Mouse (Mus musculus) thymus, adult 2 months (tissue): Measurements from ENCODE around the gene Rab23. TPM values are rescaled to one million over a fixed set of nuclear protein-coding genes. Genes with fewer than 3 reads are reported as not detected.

Experiments
- DNase-seq: peaks from one replicate; pipeline ENCODE4 v3.0.0; 2021
- H3K27ac ChIP-seq: fragments of 200-500 bp; 2 replicates; pipeline ENCODE4 v1.5.1; 2012; ENCODE audit warnings: low read length, control low read depth; ENCODE audit not compliant: control insufficient read depth, insufficient read depth
- H3K27me3 ChIP-seq: fragments of 200-500 bp; 2 replicates; pipeline ENCODE4 v1.6.1; 2012; ENCODE audit warnings: mild to moderate bottlenecking, low read length, moderate library complexity, mixed read lengths; ENCODE audit not compliant: control insufficient read depth, insufficient read depth
- H3K36me3 ChIP-seq: fragments of 200-500 bp; 2 replicates; pipeline ENCODE4 v1.6.1; 2012; ENCODE audit warnings: mild to moderate bottlenecking, low read length, moderate library complexity; ENCODE audit not compliant: control insufficient read depth, insufficient read depth
- H3K4me1 ChIP-seq: fragments of 200-500 bp; replicated peaks from 2 replicates; pipeline ENCODE4 v1.6.1; 2012; ENCODE audit warnings: low read length; ENCODE audit not compliant: control insufficient read depth, insufficient read depth
- H3K4me3 ChIP-seq: fragments of 200-500 bp; 2 replicates; pipeline ENCODE4 v1.5.1; 2012; ENCODE audit warnings: mild to moderate bottlenecking, low read length, control low read depth, moderate library complexity; ENCODE audit not compliant: control insufficient read depth, insufficient read depth
- CTCF ChIP-seq: fragments of 200-500 bp; IDR thresholded peaks from 2 replicates; pipeline ENCODE4 v1.5.1; 2012; ENCODE audit warnings: mild to moderate bottlenecking, control low read depth, low read length, moderate library complexity, borderline replicate concordance; ENCODE audit not compliant: control insufficient read depth, poor library complexity, insufficient read depth; ENCODE audit errors: extremely low read depth
- POLR2A ChIP-seq: fragments of 200-500 bp; IDR thresholded peaks from 2 replicates; pipeline ENCODE4 v1.6.1; 2012; ENCODE audit warnings: mild to moderate bottlenecking, low read length, control low read depth, moderate library complexity; ENCODE audit not compliant: control insufficient read depth, poor library complexity, insufficient read depth; ENCODE audit errors: extremely low read depth
- WGBS: fragments of 180-500 bp; shearing (Covaris S2); methylation state at CpG from one replicate; pipeline ENCODE4 v1.1.7; 2018; 5-methylcytosine and 5-hydroxymethylcytosine counted together
- polyA plus RNA-seq: library from polyadenylated mRNA; depleted of rRNA; stranded (reverse); fragments of >200 nt; gene quantifications from 2 replicates; pipeline ENCODE4 v1.2.3, GENCODE M21; 2012

Gene Rab23
- polyA plus RNA-seq, 1 experiment, result 3.4 TPM

GRCm38 (mm10) chr1:33701244-33701643 is 18.4 kb upstream of the Rab23 start:
- no peaks in the 10 kb centered on the region for H3K27me3 ChIP-seq
- no peaks in the 10 kb centered on the region for H3K36me3 ChIP-seq
- no peak overlapping the region for H3K4me3 ChIP-seq
- no peak overlapping the region for H3K27ac ChIP-seq
- DNase-seq, result no peak
- 96% methylated on average over 3 of the region's 3 CpGs for WGBS
- no peak for TF ChIP-seq POLR2A
- H3K4me1 ChIP-seq, result no peaks in the 10 kb centered on the region

DNA sequence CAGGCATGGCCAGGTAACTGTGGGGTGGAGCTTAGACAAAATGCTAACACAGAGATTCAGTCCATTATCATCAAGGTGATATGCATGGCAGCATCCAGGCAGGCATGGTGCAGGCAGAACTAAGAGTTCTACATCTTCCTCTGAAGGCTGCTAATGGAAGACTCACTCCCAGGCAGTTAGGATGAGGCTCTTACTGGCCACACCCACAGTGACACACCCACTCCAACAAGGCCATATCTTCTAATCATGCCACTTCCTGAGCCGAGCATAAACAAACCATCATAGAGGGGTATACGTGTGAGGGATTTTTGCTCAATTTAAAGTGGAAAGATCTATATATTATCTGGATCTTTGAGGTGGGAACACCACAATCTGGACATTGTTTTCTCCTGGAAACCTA is 10.1 kb upstream of the Rab23 start:
- 53% methylated on average over 2 of the region's 2 CpGs for WGBS
- DNase-seq, result no peak
- Histone ChIP-seq H3K27ac (no peak overlapping the region), H3K27me3 (no peaks in the 10 kb centered on the region), H3K36me3 (no peaks in the 10 kb centered on the region), H3K4me1 (no peaks in the 10 kb centered on the region), H3K4me3 (no peak overlapping the region)
- TF ChIP-seq POLR2A (no peak), CTCF (no peak)

GRCm38 (mm10) chr1:33712026-33712425 is 7.7 kb upstream of the Rab23 start:
- Histone ChIP-seq H3K4me1 (no peaks in the 10 kb centered on the region), H3K27ac (no peak overlapping the region), H3K4me3 (no peak overlapping the region), H3K27me3 (no peaks in the 10 kb centered on the region), H3K36me3 (no peaks in the 10 kb centered on the region)
- WGBS, result 95% methylated on average over 5 of the region's 5 CpGs
- DNase-seq, result no peak
- TF ChIP-seq CTCF (no peak), POLR2A (no peak)

DNA sequence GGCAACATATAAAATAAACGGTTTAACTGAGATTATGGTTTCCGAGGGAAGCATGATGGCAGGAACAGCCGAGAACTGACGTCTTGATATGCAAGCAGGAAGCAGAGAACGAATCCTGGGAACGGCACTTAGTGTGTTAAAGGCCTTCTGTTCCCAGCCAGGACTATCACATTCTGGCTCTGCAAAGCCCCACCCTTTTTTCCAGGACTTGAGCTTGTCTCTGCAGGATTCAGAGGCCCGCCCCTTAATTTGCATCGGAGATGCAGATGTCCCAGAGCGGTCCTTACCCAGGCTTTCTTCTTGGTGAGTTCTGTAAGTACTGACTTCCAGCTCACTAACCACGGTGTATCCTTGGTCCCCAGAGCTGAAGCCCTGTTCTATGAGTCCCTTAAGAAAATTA is 4.9 kb upstream of the Rab23 start:
- no peaks in the 10 kb centered on the region for H3K36me3 ChIP-seq
- H3K4me3 ChIP-seq, result no peak overlapping the region
- no peak for DNase-seq
- WGBS, result 16% methylated on average over 10 of the region's 10 CpGs
- no peak overlapping the region for H3K27ac ChIP-seq
- no peaks in the 10 kb centered on the region for H3K27me3 ChIP-seq
- no peaks in the 10 kb centered on the region for H3K4me1 ChIP-seq
- TF ChIP-seq CTCF (no peak), POLR2A (no peak)

DNA sequence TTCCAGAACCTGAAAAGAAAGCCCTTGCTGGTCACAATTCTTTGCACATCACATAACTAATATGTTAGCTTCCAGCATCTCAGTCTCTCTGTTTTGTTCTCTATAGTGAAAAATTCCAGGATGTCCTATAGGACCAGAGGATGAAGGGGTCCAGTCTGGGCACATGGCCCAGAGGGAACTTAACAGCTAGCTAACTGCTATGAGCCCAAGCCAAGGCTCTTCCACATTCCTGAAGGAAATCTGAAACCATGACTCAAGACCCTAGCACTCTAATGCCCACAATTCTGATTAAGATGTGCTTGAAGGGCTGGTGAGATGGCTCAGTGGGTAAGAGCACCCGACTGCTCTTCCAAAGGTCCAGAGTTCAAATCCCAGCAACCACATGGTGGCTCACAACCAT is 2.1 kb upstream of the Rab23 start:
- H3K27me3 ChIP-seq, result no peaks in the 10 kb centered on the region
- no peak overlapping the region for H3K27ac ChIP-seq
- H3K4me1 ChIP-seq, result peaks cover 2% of the 10 kb centered on the region; the same call in 1 of the 2 replicates
- TF ChIP-seq CTCF, result no peak
- no peak for TF ChIP-seq POLR2A
- no peaks in the 10 kb centered on the region for H3K36me3 ChIP-seq
- WGBS, result 96% methylated on average over 1 of the region's 1 CpGs
- no peak overlapping the region for H3K4me3 ChIP-seq
- DNase-seq, result no peak

DNA sequence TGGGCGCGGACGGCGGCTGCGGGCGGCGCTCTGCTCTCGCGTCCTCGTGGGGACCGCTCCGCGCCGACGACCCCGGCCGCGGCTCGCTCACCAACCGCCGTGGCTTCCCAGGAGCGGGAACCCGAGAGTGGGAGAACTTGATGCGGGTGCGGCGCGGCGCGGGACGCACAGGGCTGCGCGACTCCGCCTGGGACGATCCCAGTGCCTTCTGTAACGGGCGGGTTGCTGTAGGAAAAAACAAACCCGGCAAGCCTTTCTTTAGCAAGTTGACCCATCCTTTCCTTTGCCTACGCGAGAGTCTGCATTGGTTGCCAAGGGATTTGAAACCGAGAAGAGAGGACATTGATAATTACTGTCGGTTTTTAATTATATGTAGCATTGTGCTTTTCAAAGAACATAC is 544 bp downstream of the Rab23 start:
- no peak for DNase-seq
- Histone ChIP-seq H3K27ac (no peak overlapping the region), H3K36me3 (no peaks in the 10 kb centered on the region), H3K4me1 (peaks cover 2% of the 10 kb centered on the region; the same call in 1 of the 2 replicates), H3K27me3 (no peaks in the 10 kb centered on the region), H3K4me3 (peak overlapping the region; percentile 79)
- TF ChIP-seq POLR2A (no peak), CTCF (no peak)
- 1% methylated on average over 41 of the region's 41 CpGs for WGBS

GRCm38 (mm10) chr1:33721020-33721419 is 1.3 kb downstream of the Rab23 start:
- H3K4me3 ChIP-seq, result no peak overlapping the region
- H3K27me3 ChIP-seq, result no peaks in the 10 kb centered on the region
- peaks cover 2% of the 10 kb centered on the region; the same call in 1 of the 2 replicates for H3K4me1 ChIP-seq
- 95% methylated on average over 7 of the region's 7 CpGs for WGBS
- no peaks in the 10 kb centered on the region for H3K36me3 ChIP-seq
- DNase-seq, result no peak
- no peak overlapping the region for H3K27ac ChIP-seq
- TF ChIP-seq POLR2A (no peak), CTCF (no peak)
